Mouse (Mus musculus) adipocyte (in vitro differentiated cells): ENCODE results near the gene Slc39a3.
"Not testable (repeated sequence)": the region's sequence is repeated elsewhere in the genome, so short reads cannot be mapped to it uniquely, and the experiment has no call there.

Experiments
- DNase-seq: peaks from one replicate; pipeline ENCODE4 v3.0.0-alpha.2; 2016; ENCODE audit warnings: low spot score

Slc39a3 gene

DNA sequence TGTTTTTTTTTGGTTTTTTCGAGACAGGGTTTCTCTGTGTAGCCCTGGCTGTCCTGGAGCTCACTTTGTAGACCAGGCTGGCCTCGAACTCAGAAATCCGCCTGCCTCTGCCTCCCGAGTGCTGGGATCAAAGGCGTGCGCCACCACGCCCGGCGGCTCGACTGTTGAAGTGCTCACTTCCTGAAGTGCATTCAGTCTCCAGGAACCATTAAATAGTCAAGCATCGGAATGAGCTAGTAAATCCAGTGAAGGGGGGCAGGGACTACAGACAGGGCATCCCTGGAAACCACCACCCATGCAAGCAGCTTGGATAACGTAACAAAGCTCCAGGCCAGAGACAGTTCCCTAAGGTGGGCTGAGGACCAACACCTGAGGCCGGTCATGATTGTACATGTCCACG, 8.0 kb upstream of the Slc39a3 start:
- not testable (repeated sequence) for DNase-seq

DNA sequence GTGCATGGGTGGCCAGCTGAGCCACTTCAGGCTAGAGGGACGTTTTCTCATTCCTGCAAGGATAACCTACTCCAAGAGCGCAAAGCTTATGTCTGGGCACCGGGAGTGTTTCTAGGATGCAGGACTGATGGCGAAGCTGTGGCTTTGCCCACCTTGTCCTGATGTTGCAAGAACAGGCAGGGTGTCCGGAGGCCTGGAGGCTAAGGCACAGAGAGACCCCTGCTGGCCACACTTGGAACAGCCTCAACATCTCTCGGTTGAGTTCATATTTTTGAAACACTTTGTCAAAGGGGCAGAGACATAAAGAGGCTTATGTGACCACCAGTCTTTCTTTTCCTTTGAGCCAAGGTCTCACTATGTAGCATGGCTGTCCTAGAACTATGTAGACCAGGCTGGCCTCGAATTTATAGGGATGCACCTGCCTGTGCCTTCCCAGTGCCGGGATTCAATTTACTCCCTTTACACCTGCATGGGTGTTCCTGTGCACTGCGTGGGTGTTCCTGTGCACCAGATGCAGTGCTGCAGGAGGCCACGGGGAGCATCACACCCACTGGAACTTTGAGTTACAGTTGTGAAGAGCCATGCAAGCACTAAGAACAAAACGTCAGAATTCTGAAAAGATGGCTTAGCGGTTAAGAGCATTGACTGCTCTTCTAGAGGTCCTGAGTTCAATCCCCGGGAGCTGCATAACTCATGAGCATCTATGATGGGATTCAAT, 4.4 kb upstream of the Slc39a3 start:
- DNase-seq = peak; percentile 65

GRCm38 (mm10) chr10:81036251-81036650, 975 bp downstream of the Slc39a3 start:
- DNase-seq = peak; percentile 37

GRCm38 (mm10) chr10:81033586-81033985, 3.6 kb downstream of the Slc39a3 start:
- no peak for DNase-seq

- DNase-seq = no peak
Measured at GRCm38 (mm10) chr10:81029031-81029430, 8.2 kb downstream of the Slc39a3 start.

GRCm38 (mm10) chr10:81028219-81028618, 9.0 kb downstream of the Slc39a3 start:
- DNase-seq = no peak

GRCm38 (mm10) chr10:81027331-81027730, 9.9 kb downstream of the Slc39a3 start:
- DNase-seq = peak; percentile 69

DNA sequence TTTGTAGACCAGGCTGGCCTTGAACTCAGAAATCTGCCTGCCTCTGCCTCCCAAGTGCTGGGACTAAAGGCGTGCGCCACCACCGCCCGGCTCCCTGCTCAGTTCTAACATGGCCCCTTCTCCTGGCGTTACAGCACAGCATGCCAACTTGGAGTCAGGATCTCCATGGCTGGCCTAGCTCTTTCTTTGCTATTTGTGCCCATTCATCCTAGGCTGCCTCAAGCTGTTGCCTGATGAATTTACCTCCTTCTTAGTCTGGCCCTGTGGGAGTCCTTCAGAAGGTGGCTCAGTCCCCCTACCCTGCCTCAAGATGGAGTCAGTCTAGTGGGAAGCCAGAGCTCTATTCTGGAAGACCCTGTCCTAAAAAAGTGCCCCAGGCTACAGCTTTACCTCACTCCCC, 10.4 kb downstream of the Slc39a3 start:
- no peak for DNase-seq

DNA sequence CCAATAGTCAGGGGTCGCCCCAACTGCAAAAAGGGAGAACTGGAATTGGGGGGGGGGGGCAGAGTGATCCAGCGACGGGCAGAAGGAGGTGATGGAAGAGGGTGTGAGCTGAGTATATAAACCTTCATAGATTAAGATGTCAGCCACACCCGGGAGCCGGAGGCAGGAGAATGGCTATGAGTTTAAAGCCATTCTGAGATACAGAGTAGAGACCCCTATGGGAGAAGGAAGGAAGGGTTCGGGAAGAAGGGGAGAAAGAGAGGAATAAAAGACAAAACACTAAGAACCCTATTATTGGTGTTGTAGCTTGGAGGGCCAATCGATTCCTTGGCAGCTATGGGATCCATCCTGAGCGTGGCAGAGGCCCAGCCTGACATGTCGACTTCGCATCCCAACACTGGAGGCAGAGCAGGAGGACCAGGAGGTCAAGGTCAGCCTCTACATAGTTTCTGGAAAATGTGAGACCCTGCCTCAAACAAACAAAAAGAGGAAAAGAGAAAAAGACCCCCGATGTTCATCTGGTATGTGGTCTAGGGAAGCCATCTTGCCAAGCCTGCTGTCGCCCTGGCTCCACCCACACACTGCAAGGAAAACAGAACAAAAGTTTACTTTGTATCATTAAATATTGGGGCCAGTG, 11.5 kb downstream of the Slc39a3 start, which contains the start of gene Diras1:
TSS of gene Diras1 (minus strand) at position 24 of the 637 bp plus-strand sequence.
- DNase-seq = no peak

DNA sequence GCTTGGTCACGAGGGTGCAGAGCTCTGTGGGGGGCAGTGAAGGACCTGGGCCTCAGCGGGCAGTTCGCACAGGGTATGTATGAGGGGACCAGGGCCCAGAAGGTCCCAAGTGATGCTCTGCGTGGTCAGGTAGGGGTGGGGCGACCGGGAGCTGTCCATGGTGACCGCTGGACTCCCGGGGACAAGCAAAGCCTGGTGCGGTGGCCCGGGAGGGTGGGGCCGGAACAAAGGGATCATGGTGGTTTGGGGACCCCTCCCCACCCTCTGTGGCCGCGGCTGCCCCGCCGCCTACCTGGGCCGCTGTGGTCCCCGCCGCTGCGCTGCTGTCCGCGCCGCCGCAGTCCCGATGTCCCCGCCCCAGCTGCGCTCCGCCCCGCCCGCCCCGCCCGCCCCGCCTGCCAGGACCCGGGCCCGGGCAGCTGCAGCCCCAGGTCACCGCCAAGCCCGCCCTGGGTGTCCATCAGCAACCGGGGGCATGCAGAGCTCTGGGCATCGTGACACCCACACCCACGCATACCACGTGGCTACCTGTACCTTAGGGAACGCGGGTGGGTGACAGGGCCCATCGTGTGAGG, 12.1 kb downstream of the Slc39a3 start:
- DNase-seq = no peak

GRCm38 (mm10) chr10:81024346-81024937, 12.8 kb downstream of the Slc39a3 start:
- no peak for DNase-seq

DNA sequence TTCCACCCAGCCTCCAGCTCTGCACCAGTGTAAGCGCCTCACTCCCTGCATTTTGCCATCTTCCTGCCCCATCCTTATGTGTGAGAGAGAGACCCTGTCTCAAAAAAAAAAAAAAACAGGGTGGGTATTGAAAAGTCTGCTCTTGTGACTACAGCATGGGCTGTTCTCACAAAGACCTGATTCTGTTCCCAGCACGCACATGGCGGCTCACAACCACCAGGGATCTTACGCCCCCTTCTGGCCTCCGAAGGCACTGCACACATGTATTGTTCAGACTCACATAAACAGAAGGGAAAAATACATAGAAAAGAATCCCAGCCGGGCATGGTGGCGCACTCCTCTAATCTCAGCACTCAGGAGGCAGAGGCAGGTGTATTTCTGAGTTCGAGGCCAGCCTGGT, 14.5 kb downstream of the Slc39a3 start:
- DNase-seq = no peak

GRCm38 (mm10) chr10:81021547-81022110, 15.6 kb downstream of the Slc39a3 start:
- no peak for DNase-seq

DNA sequence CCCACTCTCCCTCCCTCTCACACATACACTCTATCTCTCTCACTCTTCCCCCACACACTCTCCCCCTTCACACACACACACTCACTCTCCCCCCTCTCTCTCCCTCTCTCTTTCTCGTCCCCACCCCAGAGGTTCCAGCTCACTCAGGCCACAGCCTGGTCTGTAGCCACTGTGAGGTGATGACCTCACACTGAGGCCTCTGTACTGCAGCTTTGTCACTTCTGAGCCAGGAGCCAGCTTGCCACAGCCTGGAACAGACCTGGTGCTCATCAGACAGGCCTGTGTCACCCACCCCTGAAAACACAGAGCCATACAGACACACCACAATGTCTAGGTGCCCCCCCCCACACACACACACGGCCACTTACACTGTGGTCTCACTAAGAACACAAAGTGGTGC, 17.0 kb downstream of the Slc39a3 start:
- peak; percentile 18 for DNase-seq

- no peak for DNase-seq
Measured at GRCm38 (mm10) chr10:81019687-81020086, 17.5 kb downstream of the Slc39a3 start.

DNA sequence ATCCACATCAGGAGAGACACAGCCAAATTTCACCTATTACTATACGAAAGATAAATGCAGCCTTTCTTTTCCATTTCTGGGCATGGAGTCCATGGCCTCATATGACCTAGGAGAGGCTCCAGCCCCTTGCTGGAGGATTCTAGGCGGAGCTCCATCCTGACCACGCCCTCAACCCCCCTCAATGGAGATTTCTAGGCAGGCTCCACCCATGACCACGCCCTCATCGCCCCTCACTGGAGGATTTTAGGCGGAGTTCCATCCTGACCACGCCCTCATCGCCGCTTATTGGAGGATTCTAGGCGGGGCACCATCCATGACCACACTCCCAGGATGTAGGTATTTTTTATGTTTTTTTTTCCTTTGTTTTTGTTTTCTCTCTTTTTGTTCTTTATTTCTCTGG, 18.9 kb downstream of the Slc39a3 start:
- no peak for DNase-seq

DNA sequence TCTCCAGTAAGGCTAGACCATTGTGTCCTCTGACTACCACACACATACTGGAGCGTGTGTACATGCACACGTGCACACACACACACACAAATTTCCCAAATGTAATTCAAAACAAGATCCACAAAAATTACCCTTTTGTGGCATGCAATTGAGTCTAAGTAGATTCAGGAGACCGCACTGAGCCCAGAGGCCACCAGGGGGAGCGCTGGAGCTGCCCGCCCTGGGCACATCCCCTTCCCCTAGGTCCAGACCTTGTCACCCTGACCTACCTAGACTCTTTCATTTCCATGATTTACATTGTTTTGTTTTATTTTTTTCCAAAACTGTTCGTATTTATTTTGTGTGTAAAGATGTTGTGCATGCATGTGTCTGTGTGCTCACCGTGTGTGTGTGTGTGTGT, 20.6 kb downstream of the Slc39a3 start:
- DNase-seq = peak; percentile 57

DNA sequence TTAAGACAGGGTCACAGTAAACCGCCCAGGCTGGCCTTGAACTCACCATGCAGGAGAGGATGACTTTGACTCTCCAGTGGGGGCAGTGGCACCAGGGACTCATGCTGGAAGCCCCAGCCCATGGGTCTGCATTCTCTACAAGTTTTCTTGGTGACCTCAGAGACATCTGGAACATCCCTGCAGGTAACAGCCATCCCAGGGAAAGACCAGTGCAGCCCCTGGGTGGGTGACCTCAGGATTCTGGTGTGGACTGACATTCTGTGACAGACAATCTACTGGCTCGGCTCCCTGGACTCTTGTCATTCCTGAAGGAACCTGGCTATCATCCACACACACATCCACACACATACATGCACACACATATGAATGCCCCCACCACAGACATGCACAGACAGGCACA, 21.6 kb downstream of the Slc39a3 start:
- DNase-seq = no peak

GRCm38 (mm10) chr10:81014393-81015384, 22.5 kb downstream of the Slc39a3 start, which contains the start of gene Gng7:
Gng7 (minus strand) TSS chr10:81014945.
- DNase-seq = peak; percentile 52

GRCm38 (mm10) chr10:81010851-81011250, 26.4 kb downstream of the Slc39a3 start:
- DNase-seq = no peak

DNA sequence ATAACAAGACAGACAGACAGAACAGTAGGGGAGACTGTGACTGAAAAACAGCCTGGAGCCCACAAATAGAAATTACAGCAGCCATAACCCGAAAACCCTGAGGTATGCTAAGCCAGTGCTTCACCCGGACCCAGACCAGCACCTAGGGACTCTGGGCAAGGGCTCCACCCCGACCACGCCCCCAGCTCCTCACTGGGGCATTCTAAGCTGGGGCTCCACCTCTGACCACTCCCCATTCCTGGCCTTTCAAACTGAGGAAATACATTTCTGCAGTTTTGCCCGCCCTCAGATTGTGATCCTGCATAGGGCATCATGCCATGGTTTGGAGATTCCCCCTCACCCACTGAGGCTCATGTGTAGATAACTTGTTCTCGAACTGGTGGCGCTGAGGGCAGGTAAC, 30.0 kb downstream of the Slc39a3 start:
- DNase-seq = no peak
